Mouse (Mus musculus) Patski (cell line): ENCODE measurements around the gene Sap18. TPM values are rescaled to one million over a fixed set of nuclear protein-coding genes. Genes with fewer than 3 reads are reported as not detected.
"Not testable (repeated sequence)": the region's sequence is repeated elsewhere in the genome, so short reads cannot be mapped to it uniquely, and the experiment has no call there.

Source experiments
- ATAC-seq: fragments of 100-300 bp; one replicate; pipeline ENCODE4 v1.8.0; 2021
- CTCF ChIA-PET: fragments of 350-600 bp; sonication (Branson Sonifier 250); formaldehyde crosslinking; loops from one replicate; lab custom pipeline; 2022; ENCODE audit warnings: inconsistent platforms; lab: Charles Lee
- POLR2A ChIA-PET: fragments of 350-600 bp; sonication (Branson Sonifier 250); formaldehyde crosslinking; loops from one replicate; lab custom pipeline; 2022; ENCODE audit warnings: antibody characterized with exemption, inconsistent platforms; lab: Charles Lee
- DNase-seq: peaks from one replicate; pipeline ENCODE4 v3.0.0-alpha.2; 2011; ENCODE audit warnings: low read depth, low spot score
- H3K27me3 ChIP-seq: fragments of 371-371 bp; one replicate; pipeline ENCODE4 v1.5.1; 2021
- CTCF ChIP-seq: fragments of 100-300 bp; IDR thresholded peaks from one replicate; pipeline ENCODE4 v1.5.1; 2021
- in situ Hi-C: fragments of 300-500 bp; cut with MboI; formaldehyde crosslinking; loops from 3 replicates; pipeline ENCODE4 v1.11.1; 2018; ENCODE audit warnings: low pct_unique_long_range_greater_than_20kb, mixed read lengths
- polyA plus RNA-seq: library from polyadenylated mRNA; unstranded; gene quantifications from one replicate; pipeline ENCODE4 v1.2.3, GENCODE M21; 2021

The Sap18 gene
- polyA plus RNA-seq, 1 experiment from 2014 or later, result 23.1 TPM

DNA sequence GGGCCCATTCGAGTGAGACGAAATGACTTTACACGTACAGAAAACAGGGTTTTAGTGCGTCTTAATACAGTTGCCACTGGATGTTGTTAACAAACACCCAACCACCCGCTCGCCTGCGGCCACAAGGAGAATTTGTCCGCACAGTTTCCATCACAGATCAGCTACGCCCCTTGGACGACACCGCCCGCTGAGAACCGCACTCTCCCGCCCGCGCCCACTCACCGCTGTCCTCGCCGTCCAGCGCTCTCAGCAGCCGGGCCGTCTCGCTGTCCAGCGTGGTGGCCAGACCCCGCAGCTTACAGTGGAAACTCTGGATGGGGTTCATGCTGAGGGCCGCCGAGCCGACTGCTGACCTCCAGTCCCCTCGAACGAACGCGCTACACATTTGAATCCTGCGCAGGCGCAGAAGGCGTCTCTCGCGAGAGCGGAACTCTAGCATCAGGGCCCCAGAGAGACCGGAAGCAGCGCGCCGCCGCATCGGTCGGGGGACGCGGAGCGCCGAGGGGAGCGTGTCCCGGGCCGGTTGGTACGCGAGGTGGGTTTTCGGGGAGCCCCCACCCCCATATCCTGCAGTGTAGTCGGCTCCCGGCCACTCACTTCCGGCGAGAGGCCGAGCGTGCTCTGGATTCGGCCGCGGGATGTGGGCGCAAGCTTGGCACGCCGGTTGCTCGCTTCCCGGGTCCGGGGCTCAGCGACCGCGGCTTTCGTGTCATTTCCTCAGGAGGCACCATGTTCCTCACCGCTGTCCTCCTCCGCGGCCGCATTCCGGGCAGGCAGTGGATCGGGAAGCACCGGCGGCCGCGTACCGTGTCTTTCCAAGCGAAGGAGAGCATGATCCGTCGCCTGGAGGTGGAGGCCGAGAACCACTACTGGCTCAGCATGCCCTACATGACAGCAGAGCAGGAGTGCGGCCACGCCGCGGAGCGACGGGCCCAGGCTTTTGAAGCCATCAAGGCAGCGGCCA lies 28.1 kb downstream of the Sap18 start, which contains the start of the genes Ska3 and Mrpl57:
Gene Ska3 (minus strand): TSS at position 398 of the 964 bp plus-strand sequence.
Gene Mrpl57 (plus strand): TSS at position 447 of the 964 bp plus-strand sequence.
- in situ Hi-C loops, result loop anchor here (5.0 kb wide), 1 partner anchor 144 kb away; no protein-coding TSS in a partner anchor
- CTCF ChIA-PET, result interaction anchor here (1.0 kb wide), 1 partner anchor 120 kb away, joined by 3 read pairs; no protein-coding TSS in a partner anchor

DNA sequence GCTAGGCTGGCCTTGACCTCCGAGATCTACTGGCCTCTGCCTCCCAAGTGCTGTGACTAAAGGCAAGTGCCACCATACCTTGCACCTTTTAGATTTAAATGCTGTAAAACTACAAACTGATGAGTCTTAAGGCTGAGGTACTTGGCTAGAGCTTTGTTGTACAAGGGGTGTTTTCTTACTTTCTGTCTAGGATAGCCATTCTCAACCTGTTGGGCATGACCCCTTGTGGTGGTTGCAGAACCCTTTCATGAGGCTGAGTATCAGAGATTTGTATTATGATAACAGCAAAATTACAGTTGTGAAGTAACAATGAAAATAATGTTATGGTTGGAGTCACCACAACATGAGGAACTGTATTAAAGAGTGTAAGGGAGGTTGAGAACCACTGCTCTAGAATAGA lies 29.3 kb downstream of the Sap18 start:
- ATAC-seq (no peak), DNase-seq (no peak)
- in situ Hi-C loops, result loop anchor here (5.0 kb wide), 1 partner anchor 145 kb away; no protein-coding TSS in a partner anchor
- CTCF ChIA-PET, result interaction anchor here (1.0 to 1.4 kb wide), 4 partner anchors 11 to 121 kb away, joined by 3 to 4 read pairs (median 4); no protein-coding TSS in a partner anchor
- H3K27me3 ChIP-seq, result no peaks in the 10 kb centered on the region
- POLR2A ChIA-PET, result interaction anchor here (1.4 kb wide), 1 partner anchor 28 kb away, joined by 3 read pairs; no protein-coding TSS in a partner anchor
- no peak for TF ChIP-seq CTCF

More for the DNA sequence above, 28.1 kb downstream of the Sap18 start, which contains the start of the genes Ska3 and Mrpl57:
- POLR2A ChIA-PET, result interaction anchor here (0.8 to 1.4 kb wide), 3 partner anchors 9 to 27 kb away, joined by 3 to 5 read pairs (median 3); no protein-coding TSS in a partner anchor
- peak; percentile 64 for DNase-seq
- no peak for TF ChIP-seq CTCF
- ATAC-seq, result peak; percentile 87
- no peaks in the 10 kb centered on the region for H3K27me3 ChIP-seq

DNA sequence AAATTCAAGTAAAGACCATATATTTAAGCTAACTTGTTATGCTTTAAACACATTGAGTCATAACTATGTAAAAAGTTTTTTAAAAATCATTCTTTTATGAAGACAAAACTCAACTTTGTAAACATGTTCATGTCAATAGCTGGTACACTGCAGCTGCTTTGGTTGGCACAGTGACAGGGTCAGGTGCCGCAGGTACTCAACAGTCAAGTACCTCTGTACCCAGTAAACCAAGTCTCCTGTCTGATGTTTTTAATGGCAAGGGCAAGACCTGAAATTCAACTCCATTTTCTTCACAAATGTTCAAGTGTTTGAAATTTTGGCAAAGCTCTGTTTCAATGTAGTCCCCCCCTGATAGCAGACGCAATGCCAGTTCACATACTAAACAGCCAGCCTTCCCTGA lies 35.5 kb downstream of the Sap18 start:
- no peaks in the 10 kb centered on the region for H3K27me3 ChIP-seq
- no peak for ATAC-seq
- in situ Hi-C loops, result no loop called here
- no peak for TF ChIP-seq CTCF
- POLR2A ChIA-PET, result interaction anchor here (0.5 kb wide), 1 partner anchor 1574 kb away, joined by 5 read pairs; no protein-coding TSS in a partner anchor
- CTCF ChIA-PET, result interaction anchor here (1.2 to 1.3 kb wide), 2 partner anchors 11 to 49 kb away, joined by 3 to 4 read pairs; no protein-coding TSS in a partner anchor
- DNase-seq, result no peak

DNA sequence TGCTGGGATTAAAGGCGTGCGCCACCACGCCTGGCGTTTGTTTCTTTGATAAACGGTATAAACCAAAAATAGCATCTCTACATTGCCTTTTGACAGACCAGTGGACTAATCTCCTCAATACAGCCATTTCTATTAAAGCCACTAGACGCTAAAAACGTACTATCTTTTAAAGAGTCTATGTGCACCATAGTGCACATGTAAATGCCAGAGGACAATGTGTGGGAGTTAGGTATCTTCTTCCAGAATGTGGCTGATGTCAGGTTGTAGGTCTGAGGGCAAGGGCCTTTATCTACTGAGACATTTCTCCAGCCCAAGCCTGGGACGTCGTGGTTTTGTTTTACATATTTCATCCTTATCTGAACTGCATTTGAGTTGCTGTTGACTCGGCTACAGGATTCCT lies 37.2 kb downstream of the Sap18 start:
- ChIA-PET POLR2A (no interaction called here), CTCF (no interaction called here)
- TF ChIP-seq CTCF, result no peak
- H3K27me3 ChIP-seq, result no peaks in the 10 kb centered on the region
- in situ Hi-C loops, result no loop called here
- no peak for ATAC-seq
- DNase-seq, result no peak

DNA sequence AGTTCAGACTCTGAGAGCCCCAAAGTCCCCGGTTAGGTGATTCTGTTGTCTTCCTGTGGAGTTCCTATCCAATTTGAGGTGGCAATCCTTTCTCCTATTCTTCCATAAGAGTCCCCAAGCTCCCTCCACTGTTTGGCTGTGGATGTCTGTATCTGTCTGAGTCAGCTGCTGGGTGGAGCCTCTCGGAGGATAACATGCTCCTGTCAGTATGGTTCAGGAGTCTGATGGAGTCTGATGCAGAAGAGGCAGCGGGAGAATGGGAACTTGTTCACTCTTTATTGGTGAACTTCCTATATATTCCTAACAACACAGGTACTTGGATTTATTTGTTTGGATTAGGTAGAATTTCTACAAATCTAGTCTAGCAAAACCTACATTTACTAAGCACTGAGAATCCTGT lies 46.6 kb downstream of the Sap18 start:
- no peak for TF ChIP-seq CTCF
- in situ Hi-C loops, result no loop called here
- ChIA-PET POLR2A (no interaction called here), CTCF (interaction anchor here (1.3 to 2.0 kb wide), 2 partner anchors 11 to 15 kb away, joined by 3 to 4 read pairs; no protein-coding TSS in a partner anchor)
- DNase-seq (no peak), ATAC-seq (no peak)
- H3K27me3 ChIP-seq, result no peaks in the 10 kb centered on the region

DNA sequence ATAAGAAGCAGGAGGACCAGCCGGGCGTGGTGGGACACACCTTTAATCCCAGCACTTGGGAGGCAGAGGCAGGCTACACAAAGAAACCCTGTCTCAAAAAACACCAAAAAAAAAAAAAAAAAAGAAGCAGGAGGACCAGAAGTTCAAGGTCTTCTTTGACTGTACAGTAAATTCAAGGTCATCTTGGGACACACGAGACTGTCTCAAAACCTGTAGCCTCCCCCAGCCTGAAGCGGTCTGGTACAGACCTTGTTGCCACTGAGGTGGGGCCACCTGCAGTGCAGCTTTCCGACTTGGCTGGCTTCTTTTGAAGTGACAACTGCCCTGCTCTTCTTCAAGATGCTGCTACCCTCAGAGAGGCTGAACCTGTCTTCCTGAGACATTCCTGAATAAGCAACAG lies 50.1 kb downstream of the Sap18 start:
- POLR2A ChIA-PET, CTCF ChIA-PET, DNase-seq, ATAC-seq, in situ Hi-C loops, H3K27me3 ChIP-seq: not testable (repeated sequence)

DNA sequence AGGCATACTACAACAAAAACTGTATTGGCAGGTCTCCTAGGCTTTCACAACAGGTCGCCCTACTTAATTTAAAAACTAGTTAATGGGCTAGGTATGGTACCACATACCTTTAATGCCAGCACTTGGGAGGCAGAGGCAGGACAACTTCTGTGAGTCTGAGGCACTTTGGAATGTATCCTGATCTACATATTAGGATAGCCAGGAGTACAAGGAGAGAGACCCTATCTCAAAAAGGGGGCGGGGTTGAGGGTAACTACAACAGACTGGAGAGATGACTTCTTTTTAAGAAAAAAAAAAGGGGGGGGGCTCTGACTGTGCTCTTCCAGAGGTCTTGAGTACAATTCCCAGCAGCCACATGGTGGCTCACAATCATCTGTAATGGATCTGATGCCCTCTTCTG lies 50.7 kb downstream of the Sap18 start:
- no peak for DNase-seq
- CTCF ChIA-PET, result no interaction called here
- ATAC-seq, result no peak
- H3K27me3 ChIP-seq, result no peaks in the 10 kb centered on the region
- in situ Hi-C loops, result no loop called here
- TF ChIP-seq CTCF, result peak; percentile 8
- POLR2A ChIA-PET, result no interaction called here

DNA sequence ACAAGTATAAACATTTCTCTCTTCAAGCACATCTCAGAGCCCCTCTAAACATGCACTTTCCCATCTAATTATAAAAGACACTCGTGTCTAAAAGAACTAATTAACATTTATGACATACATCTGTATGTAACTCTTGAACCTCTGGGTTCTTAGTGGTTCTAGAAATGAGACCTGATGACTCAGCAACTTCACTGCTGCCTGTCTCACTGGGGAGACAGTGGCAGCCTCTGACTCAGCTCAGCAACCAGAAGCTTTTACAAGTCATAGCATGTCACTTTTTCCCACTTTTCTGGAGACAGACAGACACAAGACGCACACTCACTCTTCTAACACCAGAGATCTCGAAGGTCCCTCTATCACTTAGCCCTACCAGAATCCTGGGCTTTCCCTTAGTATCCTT lies 52.4 kb downstream of the Sap18 start:
- ATAC-seq (no peak), DNase-seq (no peak)
- ChIA-PET CTCF (no interaction called here), POLR2A (no interaction called here)
- in situ Hi-C loops, result no loop called here
- no peak for TF ChIP-seq CTCF
- H3K27me3 ChIP-seq, result no peaks in the 10 kb centered on the region

DNA sequence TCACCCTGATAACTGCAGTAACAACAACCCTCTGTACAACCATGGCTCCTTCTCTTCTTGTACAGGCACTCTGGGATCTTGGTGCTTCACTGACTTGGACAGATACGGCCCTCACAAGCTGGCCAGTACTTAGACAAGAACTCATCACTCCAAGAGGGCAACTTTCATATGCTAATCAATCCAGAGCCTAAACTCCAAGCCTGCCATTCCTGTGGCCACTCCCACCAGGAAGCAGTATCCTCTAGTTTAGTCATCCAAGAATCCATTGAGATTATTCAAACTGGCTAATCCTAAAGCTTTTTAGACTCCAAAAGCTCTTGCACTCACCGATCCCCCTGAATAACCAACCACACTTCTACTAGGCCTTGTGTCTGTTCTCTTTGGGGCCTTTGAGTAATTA lies 55.0 kb downstream of the Sap18 start:
- DNase-seq (no peak), ATAC-seq (no peak)
- TF ChIP-seq CTCF, result no peak
- in situ Hi-C loops, result no loop called here
- ChIA-PET POLR2A (interaction anchor here (0.6 kb wide), 1 partner anchor 173 kb away, joined by 3 read pairs; no protein-coding TSS in a partner anchor), CTCF (interaction anchor here (1.1 to 2.0 kb wide), 2 partner anchors 11 kb away, joined by 3 to 6 read pairs; no protein-coding TSS in a partner anchor)
- no peaks in the 10 kb centered on the region for H3K27me3 ChIP-seq

DNA sequence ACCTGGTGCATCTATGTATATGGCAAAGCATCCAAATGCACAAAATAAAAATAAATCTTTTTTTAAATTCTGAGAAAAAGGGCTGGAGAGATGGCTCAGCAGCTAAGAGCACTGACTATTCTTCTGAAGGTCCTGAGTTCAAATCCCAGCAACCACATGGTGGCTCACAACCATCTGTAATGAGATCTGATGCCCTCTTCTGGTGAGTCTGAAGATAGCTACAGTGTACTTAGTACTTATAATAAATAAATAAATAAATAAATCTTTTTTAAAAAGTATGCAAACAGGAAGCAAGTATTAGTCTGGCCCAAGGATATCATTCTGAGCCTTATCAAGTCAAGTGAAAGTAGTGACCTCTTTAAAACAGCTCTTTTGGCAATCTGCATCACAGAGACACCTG lies 58.1 kb downstream of the Sap18 start:
- in situ Hi-C loops, result not testable (repeated sequence)
- CTCF ChIA-PET, result interaction anchor here (1.4 kb wide), 1 partner anchor 13 kb away, joined by 3 read pairs; no protein-coding TSS in a partner anchor

More for the DNA sequence above, 58.1 kb downstream of the Sap18 start:
- POLR2A ChIA-PET, ATAC-seq, H3K27me3 ChIP-seq, DNase-seq: not testable (repeated sequence)
- peak; percentile 47 for TF ChIP-seq CTCF

Other genes with a start within 250 kb of the Sap18 start
- gene Eef1akmt1, start 226.6 kb upstream of the Sap18 start, polyA plus RNA-seq, result 28.1 TPM
- gene Xpo4, start 132.8 kb upstream of the Sap18 start, polyA plus RNA-seq, result 11.9 TPM
- not detected for gene Gm49361, start 52.1 kb upstream of the Sap18 start, polyA plus RNA-seq
- 40.6 TPM for gene Lats2, start 39.8 kb upstream of the Sap18 start, polyA plus RNA-seq
- 12.9 TPM for gene Ska3, start 28.0 kb downstream of the Sap18 start, polyA plus RNA-seq
- 57.0 TPM for gene Mrpl57, start 28.1 kb downstream of the Sap18 start, polyA plus RNA-seq
- 39.3 TPM for gene Zdhhc20, start 92.1 kb downstream of the Sap18 start, polyA plus RNA-seq
- gene Micu2, start 201.1 kb downstream of the Sap18 start, polyA plus RNA-seq, result 88.2 TPM